Mouse (Mus musculus) naive thymus-derived CD4-positive, alpha-beta T cell, adult 5 months (primary cell): ENCODE results near the gene Dock11. TPM values are rescaled to one million over a fixed set of nuclear protein-coding genes. Genes with fewer than 3 reads are reported as not detected.

Experiments
- polyA plus RNA-seq: library from polyadenylated mRNA; unstranded; fragments of 100-300 nt; shearing (Covaris generic); gene quantifications from one replicate; pipeline ENCODE4 v1.2.1, GENCODE M21; 2017

The Dock11 gene
- 129 TPM for polyA plus RNA-seq

DNA sequence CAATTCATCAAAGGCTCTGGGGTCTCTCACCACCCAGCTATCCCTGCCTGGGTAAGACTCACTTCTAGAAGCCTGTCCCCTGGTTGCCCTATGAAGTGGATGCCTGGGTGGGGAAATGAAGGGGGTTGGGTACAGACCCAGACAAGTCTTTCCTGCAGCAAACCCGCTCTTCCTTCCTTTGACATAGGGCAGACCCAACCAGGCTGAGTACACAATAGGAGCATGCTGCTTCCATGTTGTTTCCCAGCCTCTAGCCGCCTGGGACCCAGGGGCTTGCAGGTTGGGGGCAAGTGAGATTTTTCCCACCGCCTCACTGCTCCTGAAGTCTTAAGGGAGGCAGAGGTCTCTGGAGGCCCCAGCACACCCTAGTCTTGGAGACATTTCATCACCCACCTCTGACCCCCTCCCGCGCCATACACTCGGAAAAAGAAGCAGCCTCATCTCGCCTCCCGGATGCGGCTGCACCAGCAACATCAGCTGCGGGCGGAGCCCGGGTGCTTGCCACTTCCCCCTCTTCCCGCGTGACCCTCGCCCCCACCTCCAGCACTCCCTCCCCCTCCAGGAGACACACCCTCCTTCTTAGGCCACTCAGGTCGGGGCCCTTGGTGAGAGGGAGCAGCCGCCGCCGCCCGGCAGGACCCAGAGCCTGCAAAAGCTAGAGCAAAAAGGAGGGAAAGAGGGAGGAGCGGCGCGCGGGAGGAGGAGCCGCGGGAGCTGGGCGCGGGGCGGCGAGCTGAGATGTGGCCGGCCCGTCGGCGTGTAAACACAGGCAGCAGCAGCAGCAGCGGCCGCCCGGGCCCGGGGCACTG, at the start of gene Dock11:
TSS of gene Dock11 (plus strand) at position 746 of the 809 bp plus-strand sequence.

GRCm38 (mm10) chrX:36111622-36112421, 223.2 kb downstream of the Dock11 start, which contains the start of gene Il13ra1:
Il13ra1 (plus strand) TSS chrX:36112110.

Other genes with a start within 250 kb of the Dock11 start
- 0.15 TPM for gene Il13ra1, start 223.3 kb downstream of the Dock11 start, polyA plus RNA-seq